Mouse (Mus musculus): ENCODE data around the gene Hoxb4.

Hoxb4 gene

GRCm38 (mm10) chr11:96298895-96299667, 19.0 kb upstream of the Hoxb4 start:
- peak; percentile 93 to 94 for DNase-seq

GRCm38 (mm10) chr11:96299781-96300180, 18.3 kb upstream of the Hoxb4 start:
- no peak for DNase-seq

GRCm38 (mm10) chr11:96300354-96301063, 17.6 kb upstream of the Hoxb4 start:
- DNase-seq, result peak in 1 of 2 experiments; percentile 75

GRCm38 (mm10) chr11:96301064-96301431, 17.0 kb upstream of the Hoxb4 start:
- no peak for DNase-seq

- DNase-seq, result peak; percentile 88 to 91
These were observed 16.2 kb upstream of the Hoxb4 start for GRCm38 (mm10) chr11:96301837-96302236.

GRCm38 (mm10) chr11:96302381-96303150, 15.5 kb upstream of the Hoxb4 start:
- peak in 1 of 2 experiments; percentile 49 for DNase-seq

GRCm38 (mm10) chr11:96303151-96304099, 14.6 kb upstream of the Hoxb4 start, which contains the start of gene Hoxb5:
Gene Hoxb5 (plus strand): TSS chr11:96303336.
- DNase-seq, result peak; percentile 92 to 94

- DNase-seq, result peak in 1 of 2 experiments; percentile 60
These were observed 13.5 kb upstream of the Hoxb4 start for GRCm38 (mm10) chr11:96304381-96305195.

- DNase-seq, result no peak
These were observed 12.4 kb upstream of the Hoxb4 start for GRCm38 (mm10) chr11:96305505-96306182.

GRCm38 (mm10) chr11:96306183-96306907, 11.7 kb upstream of the Hoxb4 start:
- peak in 1 of 2 experiments; percentile 53 for DNase-seq

GRCm38 (mm10) chr11:96306908-96307269, 11.2 kb upstream of the Hoxb4 start:
- DNase-seq, result peak in 1 of 2 experiments; percentile 51

GRCm38 (mm10) chr11:96308763-96309162, 9.3 kb upstream of the Hoxb4 start:
- no peak for DNase-seq

GRCm38 (mm10) chr11:96309288-96309687, 8.8 kb upstream of the Hoxb4 start:
- peak; percentile 70 to 75 for DNase-seq

- peak in 1 of 2 experiments; percentile 41 for DNase-seq
These were observed 7.7 kb upstream of the Hoxb4 start for GRCm38 (mm10) chr11:96310183-96310938.

GRCm38 (mm10) chr11:96311097-96311496, 7.0 kb upstream of the Hoxb4 start:
- peak in 1 of 2 experiments; percentile 62 for DNase-seq

GRCm38 (mm10) chr11:96311520-96312417, 6.3 kb upstream of the Hoxb4 start:
- DNase-seq, result peak; percentile 88 to 90

- no peak for DNase-seq
These were observed 4.9 kb upstream of the Hoxb4 start for GRCm38 (mm10) chr11:96313134-96313533.

Data from kidney, postnatal 36 days (tissue).